Mouse (Mus musculus): ENCODE measurements around the gene Krt7. TPM values are rescaled to one million over a fixed set of nuclear protein-coding genes. Genes with fewer than 3 reads are reported as not detected.

Gene Krt7
- polyA plus RNA-seq, 1 experiment, result 0.86 TPM

DNA sequence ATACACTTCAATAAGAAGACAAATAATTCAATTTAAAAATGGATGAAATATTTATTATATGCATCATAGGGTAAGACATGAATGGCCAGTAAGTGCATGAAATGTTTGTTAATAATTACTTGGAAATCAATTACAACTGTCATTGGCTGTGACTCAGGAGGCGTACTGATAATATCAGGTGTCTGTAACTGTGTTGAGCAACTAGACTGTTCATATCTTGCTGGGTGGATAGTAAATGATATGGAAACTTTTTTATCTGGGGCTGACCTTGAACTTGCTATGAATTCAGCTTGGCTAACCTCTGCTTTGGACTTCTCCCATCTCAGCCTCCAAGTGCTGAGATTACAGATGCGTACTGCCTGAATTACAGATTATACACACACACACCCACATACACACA is 13.2 kb upstream of the Krt7 start:
- Histone ChIP-seq H3K4me1 (ENCODE audit: control insufficient read depth, insufficient read depth, insufficient read length) (no peaks in the 10 kb centered on the region), H3K27ac (ENCODE audit: insufficient read depth, low read length) (no peak overlapping the region), H3K4me3 (ENCODE audit: extremely low read depth, insufficient read depth, insufficient read length) (no peak overlapping the region), H3K27me3 (ENCODE audit: control insufficient read depth, insufficient read depth, low read length) (no peaks in the 10 kb centered on the region), H3K36me3 (ENCODE audit: control insufficient read depth, insufficient read depth, low read length) (no peaks in the 10 kb centered on the region)
- 90% methylated on average over 2 of the region's 2 CpGs for WGBS
- TF ChIP-seq CTCF (IDR thresholded peaks at IDR 0.05; ENCODE audit: extremely low read depth, insufficient read depth, insufficient read length, insufficient replicate concordance) (no peak), POLR2A (IDR thresholded peaks at IDR 0.05; ENCODE audit: low read depth, low read length) (no peak)
- DNase-seq (ENCODE audit: low read depth in 1 of 2, low spot score in 2 of 2), result no peak

GRCm38 (mm10) chr15:101398269-101398668 is 12.6 kb upstream of the Krt7 start:
- Histone ChIP-seq H3K27ac (ENCODE audit: insufficient read depth, low read length) (no peak overlapping the region), H3K4me3 (ENCODE audit: extremely low read depth, insufficient read depth, insufficient read length) (no peak overlapping the region), H3K27me3 (ENCODE audit: control insufficient read depth, insufficient read depth, low read length) (no peaks in the 10 kb centered on the region), H3K4me1 (ENCODE audit: control insufficient read depth, insufficient read depth, insufficient read length) (no peaks in the 10 kb centered on the region), H3K36me3 (ENCODE audit: control insufficient read depth, insufficient read depth, low read length) (no peaks in the 10 kb centered on the region)
- no peak for TF ChIP-seq CTCF (IDR thresholded peaks at IDR 0.05; ENCODE audit: extremely low read depth, insufficient read depth, insufficient read length, insufficient replicate concordance)
- TF ChIP-seq POLR2A (IDR thresholded peaks at IDR 0.05; ENCODE audit: low read depth, low read length), result no peak
- no peak for DNase-seq (ENCODE audit: low read depth in 1 of 2, low spot score in 2 of 2)
- WGBS, result 77% methylated on average over 8 of the region's 8 CpGs

DNA sequence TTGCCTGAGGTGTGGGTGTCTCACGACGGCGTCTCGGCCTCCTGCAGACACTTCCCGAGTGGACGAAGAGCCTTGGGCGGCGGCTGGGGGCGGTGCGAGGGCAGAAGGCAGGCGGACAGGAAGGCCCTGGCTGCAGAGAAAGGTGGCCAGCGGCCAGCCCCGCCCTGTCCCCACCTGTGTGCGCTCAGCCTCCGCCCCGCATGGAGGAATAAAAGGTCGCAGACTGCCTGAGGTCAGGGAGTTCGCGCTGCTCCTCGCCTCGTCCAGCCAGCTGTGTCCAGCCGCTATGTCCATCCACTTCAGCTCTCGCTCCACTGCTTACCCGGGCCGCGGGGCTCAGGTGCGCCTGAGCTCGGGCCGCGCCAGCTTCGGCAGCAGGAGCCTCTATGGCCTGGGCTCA is 1.3 kb downstream of the Krt7 start:
- Histone ChIP-seq H3K27me3 (ENCODE audit: control insufficient read depth, insufficient read depth, low read length) (no peaks in the 10 kb centered on the region), H3K27ac (ENCODE audit: insufficient read depth, low read length) (no peak overlapping the region), H3K4me1 (ENCODE audit: control insufficient read depth, insufficient read depth, insufficient read length) (no peaks in the 10 kb centered on the region), H3K4me3 (ENCODE audit: extremely low read depth, insufficient read depth, insufficient read length) (no peak overlapping the region), H3K36me3 (ENCODE audit: control insufficient read depth, insufficient read depth, low read length) (no peaks in the 10 kb centered on the region)
- no peak for TF ChIP-seq POLR2A (IDR thresholded peaks at IDR 0.05; ENCODE audit: low read depth, low read length)
- no peak for TF ChIP-seq CTCF (IDR thresholded peaks at IDR 0.05; ENCODE audit: extremely low read depth, insufficient read depth, insufficient read length, insufficient replicate concordance)
- no peak for DNase-seq (ENCODE audit: low read depth in 1 of 2, low spot score in 2 of 2)
- 88% methylated on average over 31 of the region's 31 CpGs for WGBS

GRCm38 (mm10) chr15:101413916-101414635 is 3.2 kb downstream of the Krt7 start:
- Histone ChIP-seq H3K4me1 (ENCODE audit: control insufficient read depth, insufficient read depth, insufficient read length) (no peaks in the 10 kb centered on the region), H3K4me3 (ENCODE audit: extremely low read depth, insufficient read depth, insufficient read length) (no peak overlapping the region), H3K36me3 (ENCODE audit: control insufficient read depth, insufficient read depth, low read length) (no peaks in the 10 kb centered on the region), H3K27ac (ENCODE audit: insufficient read depth, low read length) (no peak overlapping the region), H3K27me3 (ENCODE audit: control insufficient read depth, insufficient read depth, low read length) (no peaks in the 10 kb centered on the region)
- DNase-seq (ENCODE audit: low read depth in 1 of 2, low spot score in 2 of 2), result no peak
- 45% methylated on average over 7 of the region's 7 CpGs for WGBS
- TF ChIP-seq CTCF (IDR thresholded peaks at IDR 0.05; ENCODE audit: extremely low read depth, insufficient read depth, insufficient read length, insufficient replicate concordance) (no peak), POLR2A (IDR thresholded peaks at IDR 0.05; ENCODE audit: low read depth, low read length) (no peak)

- DNase-seq (ENCODE audit: low read depth in 1 of 2, low spot score in 2 of 2), result no peak
- TF ChIP-seq CTCF (IDR thresholded peaks at IDR 0.05; ENCODE audit: extremely low read depth, insufficient read depth, insufficient read length, insufficient replicate concordance), result no peak
- TF ChIP-seq POLR2A (IDR thresholded peaks at IDR 0.05; ENCODE audit: low read depth, low read length), result no peak
- H3K4me1 ChIP-seq (ENCODE audit: control insufficient read depth, insufficient read depth, insufficient read length), result no peaks in the 10 kb centered on the region
- H3K27me3 ChIP-seq (ENCODE audit: control insufficient read depth, insufficient read depth, low read length), result no peaks in the 10 kb centered on the region
- H3K4me3 ChIP-seq (ENCODE audit: extremely low read depth, insufficient read depth, insufficient read length), result no peak overlapping the region
- WGBS, result 61% methylated on average over 11 of the region's 11 CpGs
- no peaks in the 10 kb centered on the region for H3K36me3 ChIP-seq (ENCODE audit: control insufficient read depth, insufficient read depth, low read length)
- H3K27ac ChIP-seq (ENCODE audit: insufficient read depth, low read length), result no peak overlapping the region
Measured at GRCm38 (mm10) chr15:101414807-101415565, 4.1 kb downstream of the Krt7 start.

DNA sequence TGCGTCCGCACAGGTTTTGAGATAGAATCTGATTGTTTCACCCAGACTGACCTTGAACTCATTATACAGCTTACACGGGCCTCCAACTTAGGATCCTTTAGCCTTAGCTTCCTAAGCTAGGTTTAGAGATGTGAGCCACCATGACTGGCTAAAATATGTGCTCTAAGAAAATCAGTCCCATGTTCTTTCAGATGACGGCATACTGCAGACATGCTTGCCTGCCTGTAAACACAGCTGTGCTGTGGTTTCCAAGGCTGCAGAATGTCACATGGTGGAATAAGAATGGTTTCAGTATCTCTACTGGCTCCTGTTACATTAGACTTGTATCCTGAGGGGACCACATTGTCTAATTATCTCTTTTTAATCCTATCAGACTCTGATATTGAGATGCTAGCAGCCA is 8.1 kb downstream of the Krt7 start:
- Histone ChIP-seq H3K27me3 (ENCODE audit: control insufficient read depth, insufficient read depth, low read length) (no peaks in the 10 kb centered on the region), H3K27ac (ENCODE audit: insufficient read depth, low read length) (no peak overlapping the region), H3K36me3 (ENCODE audit: control insufficient read depth, insufficient read depth, low read length) (no peaks in the 10 kb centered on the region), H3K4me3 (ENCODE audit: extremely low read depth, insufficient read depth, insufficient read length) (no peak overlapping the region), H3K4me1 (ENCODE audit: control insufficient read depth, insufficient read depth, insufficient read length) (no peaks in the 10 kb centered on the region)
- 67% methylated on average over 4 of the region's 4 CpGs for WGBS
- no peak for DNase-seq (ENCODE audit: low read depth in 1 of 2, low spot score in 2 of 2)
- TF ChIP-seq CTCF (IDR thresholded peaks at IDR 0.05; ENCODE audit: extremely low read depth, insufficient read depth, insufficient read length, insufficient replicate concordance) (no peak), POLR2A (IDR thresholded peaks at IDR 0.05; ENCODE audit: low read depth, low read length) (no peak)

DNA sequence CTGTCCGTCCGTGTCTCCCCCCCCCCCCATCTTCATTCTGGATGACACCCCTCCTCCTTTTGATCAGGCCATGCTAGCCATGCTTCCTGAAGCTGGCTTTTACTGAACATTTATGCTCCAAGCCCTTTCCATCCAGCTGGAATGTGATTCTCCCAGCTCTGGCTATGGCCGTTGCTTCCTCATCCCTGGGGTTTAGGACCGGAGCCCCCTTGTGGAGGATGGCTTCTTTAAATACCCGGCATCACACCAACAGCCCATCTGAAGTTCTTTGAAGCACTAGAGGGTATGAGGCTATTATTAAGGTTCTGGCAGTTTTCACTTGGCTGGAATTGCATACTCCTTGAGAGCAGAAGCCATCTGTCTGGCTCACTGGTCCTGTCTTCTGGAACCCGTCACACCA is 10.1 kb downstream of the Krt7 start:
- DNase-seq (ENCODE audit: low read depth in 1 of 2, low spot score in 2 of 2), result no peak
- WGBS, result 80% methylated on average over 6 of the region's 6 CpGs
- Histone ChIP-seq H3K27ac (ENCODE audit: insufficient read depth, low read length) (no peak overlapping the region), H3K4me3 (ENCODE audit: extremely low read depth, insufficient read depth, insufficient read length) (no peak overlapping the region), H3K27me3 (ENCODE audit: control insufficient read depth, insufficient read depth, low read length) (no peaks in the 10 kb centered on the region), H3K36me3 (ENCODE audit: control insufficient read depth, insufficient read depth, low read length) (no peaks in the 10 kb centered on the region), H3K4me1 (ENCODE audit: control insufficient read depth, insufficient read depth, insufficient read length) (no peaks in the 10 kb centered on the region)
- TF ChIP-seq CTCF (IDR thresholded peaks at IDR 0.05; ENCODE audit: extremely low read depth, insufficient read depth, insufficient read length, insufficient replicate concordance) (no peak), POLR2A (IDR thresholded peaks at IDR 0.05; ENCODE audit: low read depth, low read length) (no peak)

Data from spleen, adult 2 months (tissue).